Mouse (Mus musculus) CD8-positive naive resting alpha-beta T cell, adult 57 days (primary cell): ENCODE results near the gene Nmur2. TPM values are rescaled to one million over a fixed set of nuclear protein-coding genes. Genes with fewer than 3 reads are reported as not detected.

Experiments
- total RNA-seq: library from RNA; stranded (reverse); gene quantifications from one replicate; pipeline ENCODE4 v1.2.4, GENCODE M21; 2023

Gene Nmur2
- total RNA-seq, result not detected

DNA sequence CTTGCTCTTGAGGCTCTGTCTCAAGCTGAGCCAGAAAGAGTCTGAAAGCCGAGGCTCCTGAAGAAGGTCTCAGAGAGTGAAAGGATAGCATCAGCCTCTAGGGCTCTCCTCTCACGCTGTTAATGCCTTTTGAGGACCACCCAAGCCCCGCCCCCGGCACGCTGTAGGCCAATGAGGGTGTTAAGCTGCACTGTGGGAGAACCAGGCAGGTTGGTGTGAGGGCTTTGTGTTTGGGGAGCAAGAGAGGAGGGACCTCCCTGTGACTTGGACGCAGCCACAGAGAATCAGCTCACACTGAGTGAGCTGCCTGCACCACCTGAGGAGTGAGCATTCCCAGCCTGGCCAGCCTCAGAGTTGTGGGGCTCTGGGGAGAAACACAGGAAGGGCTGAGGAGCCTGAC lies at the start of gene Nmur2:
TSS of gene Nmur2 (minus strand) at position 94 of the 400 bp plus-strand sequence.

